Mouse (Mus musculus) lung, postnatal 0 days (tissue): ENCODE measurements around the gene Cplx1. TPM values are rescaled to one million over a fixed set of nuclear protein-coding genes. Genes with fewer than 3 reads are reported as not detected.

Experiments used
- ATAC-seq: fragments of 200-750 bp; cut with Nextera tagmentation; 2 replicates; pipeline ENCODE4 v1.8.0; 2017; ENCODE audit warnings: moderate library complexity
- DNase-seq: peaks from one replicate; pipeline ENCODE4 v3.0.0-alpha.2; 2016; ENCODE audit warnings: low spot score
- H3K27ac ChIP-seq: fragments of 300-500 bp; sonication (generic); 2 replicates; pipeline ENCODE4 v1.5.1; 2014; ENCODE audit warnings: antibody characterized with exemption, mild to moderate bottlenecking, low read length, mixed read lengths
- H3K27me3 ChIP-seq: fragments of 300-500 bp; sonication (generic); replicated peaks from 2 replicates; pipeline ENCODE4 v1.6.1; 2014; ENCODE audit warnings: low read length, mixed read lengths; ENCODE audit not compliant: insufficient read depth
- H3K36me3 ChIP-seq: fragments of 300-500 bp; sonication (generic); 2 replicates; pipeline ENCODE4 v1.6.1; 2014; ENCODE audit warnings: low read length, mixed read lengths; ENCODE audit not compliant: insufficient read depth
- H3K4me1 ChIP-seq: fragments of 300-500 bp; sonication (generic); 2 replicates; pipeline ENCODE4 v1.6.1; 2014; ENCODE audit warnings: antibody characterized with exemption, low read depth, low read length, mixed read lengths; ENCODE audit not compliant: insufficient read depth
- H3K4me2 ChIP-seq: fragments of 300-500 bp; sonication (generic); replicated peaks from 2 replicates; pipeline ENCODE4 v1.6.1; 2014; ENCODE audit warnings: low read depth, mild to moderate bottlenecking, low read length, moderate library complexity, mixed read lengths
- H3K4me3 ChIP-seq: fragments of 300-500 bp; sonication (generic); 2 replicates; pipeline ENCODE4 v1.5.1; 2014; ENCODE audit warnings: low read depth, low read length
- H3K9ac ChIP-seq: fragments of 300-500 bp; sonication (generic); replicated peaks from 2 replicates; pipeline ENCODE4 v1.6.1; 2014; ENCODE audit warnings: low read depth, mild to moderate bottlenecking
- H3K9me3 ChIP-seq: fragments of 300-500 bp; sonication (generic); 2 replicates; pipeline ENCODE4 v1.6.1; 2016; ENCODE audit warnings: low read length, mixed read lengths
- CTCF ChIP-seq: IDR thresholded peaks from 2 replicates; pipeline ENCODE4 v1.5.1; 2016; ENCODE audit warnings: antibody characterized with exemption, mild to moderate bottlenecking
- EP300 ChIP-seq: IDR thresholded peaks from 2 replicates; pipeline ENCODE4 v1.6.1; 2016; ENCODE audit warnings: antibody characterized with exemption, mild to moderate bottlenecking, control low read depth
- WGBS: fragments of 180-500 bp; shearing (Covaris S2); extraction: QIAGEN DNeasy Blood & Tissue Kit; methylation state at CpG from one replicate; pipeline ENCODE4 v1.1.7; 2014; 5-methylcytosine and 5-hydroxymethylcytosine counted together
- polyA plus RNA-seq: library from polyadenylated mRNA; unstranded; fragments of >200 nt; fragmentation: Nextera tagmentation; extraction: Ambion mirVana; gene quantifications from 2 replicates; pipeline ENCODE4 v1.2.1, GENCODE M21; 2015

The Cplx1 gene
- polyA plus RNA-seq, 1 experiment from 2014 or later: 0.16 TPM

GRCm38 (mm10) chr5:108547636-108548035 is 2.2 kb downstream of the Cplx1 start:
- no peak for ATAC-seq
- H3K9ac ChIP-seq: no peak overlapping the region
- WGBS: 79% methylated on average over 5 of the region's 5 CpGs

DNA sequence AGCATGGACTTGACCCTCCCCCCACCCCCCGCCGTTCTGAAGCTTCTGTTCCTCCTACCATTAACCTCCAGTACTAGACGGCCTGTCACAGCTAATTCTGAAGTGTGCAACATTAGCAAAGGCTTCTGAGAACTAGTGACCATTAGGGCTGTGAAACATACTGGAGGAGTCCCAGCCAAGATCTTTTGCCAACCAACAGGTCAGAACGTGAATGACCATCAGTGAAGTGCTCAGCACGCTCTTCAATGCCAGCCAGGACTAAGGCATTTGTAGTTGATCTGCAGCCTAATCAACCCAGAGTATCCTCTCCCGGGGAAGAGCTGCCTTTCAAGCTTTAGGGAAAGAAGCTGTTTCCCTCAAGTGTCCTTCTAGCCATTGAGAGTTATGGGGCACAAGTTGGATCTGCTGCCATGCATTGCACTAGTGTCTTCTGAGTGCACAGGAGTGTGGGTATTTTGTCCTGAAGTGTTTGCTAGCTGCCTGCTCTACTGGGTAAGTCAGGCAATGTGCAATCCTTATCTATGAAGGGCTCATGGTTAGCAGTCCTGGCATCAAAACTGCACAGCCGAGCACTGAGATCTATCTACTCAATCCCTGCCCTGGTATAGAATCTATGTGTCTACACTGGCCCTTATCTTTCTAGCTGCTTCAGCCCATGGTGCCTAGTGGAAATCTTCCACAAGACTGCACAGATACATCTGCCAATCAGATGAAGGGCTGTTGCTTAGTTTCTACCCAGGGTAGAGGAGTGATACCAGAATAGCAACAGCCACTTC is 6.1 kb downstream of the Cplx1 start:
- H3K36me3 ChIP-seq: no peaks in the 10 kb centered on the region
- no peaks in the 10 kb centered on the region for H3K27me3 ChIP-seq
- DNase-seq: no peak
- WGBS: 53% methylated on average over 7 of the region's 7 CpGs
- H3K4me1 ChIP-seq: no peaks in the 10 kb centered on the region
- TF ChIP-seq EP300 (no peak), CTCF (no peak)
- no peak overlapping the region for H3K4me3 ChIP-seq
- H3K4me2 ChIP-seq: no peak overlapping the region
- ATAC-seq: no peak
- no peaks in the 10 kb centered on the region for H3K9me3 ChIP-seq
- H3K9ac ChIP-seq: no peak overlapping the region
- no peak overlapping the region for H3K27ac ChIP-seq

More at GRCm38 (mm10) chr5:108547636-108548035, 2.2 kb downstream of the Cplx1 start:
- Histone ChIP-seq H3K4me1 (no peaks in the 10 kb centered on the region), H3K27me3 (peaks cover 10% of the 10 kb centered on the region; the same call in 1 of the 2 replicates), H3K36me3 (no peaks in the 10 kb centered on the region), H3K9me3 (no peaks in the 10 kb centered on the region), H3K4me2 (no peak overlapping the region), H3K4me3 (no peak overlapping the region), H3K27ac (no peak overlapping the region)
- no peak for DNase-seq
- TF ChIP-seq CTCF: no peak

GRCm38 (mm10) chr5:108534188-108534587 is 15.6 kb downstream of the Cplx1 start:
- H3K27me3 ChIP-seq: no peaks in the 10 kb centered on the region
- DNase-seq (no peak), ATAC-seq (no peak)
- H3K9ac ChIP-seq: no peak overlapping the region
- 91% methylated on average over 2 of the region's 2 CpGs for WGBS
- H3K27ac ChIP-seq: no peak overlapping the region
- no peaks in the 10 kb centered on the region for H3K9me3 ChIP-seq
- TF ChIP-seq CTCF: no peak
- no peak for TF ChIP-seq EP300
- no peaks in the 10 kb centered on the region for H3K4me1 ChIP-seq
- no peak overlapping the region for H3K4me3 ChIP-seq
- no peak overlapping the region for H3K4me2 ChIP-seq
- H3K36me3 ChIP-seq: no peaks in the 10 kb centered on the region

GRCm38 (mm10) chr5:108522597-108522996 is 27.2 kb downstream of the Cplx1 start:
- Histone ChIP-seq H3K36me3 (no peaks in the 10 kb centered on the region), H3K4me2 (no peak overlapping the region), H3K4me1 (no peaks in the 10 kb centered on the region), H3K9ac (no peak overlapping the region), H3K27ac (no peak overlapping the region), H3K9me3 (no peaks in the 10 kb centered on the region), H3K4me3 (no peak overlapping the region), H3K27me3 (no peaks in the 10 kb centered on the region)
- no peak for ATAC-seq
- WGBS: 70% methylated on average over 3 of the region's 3 CpGs
- TF ChIP-seq CTCF (no peak), EP300 (no peak)
- DNase-seq: no peak

DNA sequence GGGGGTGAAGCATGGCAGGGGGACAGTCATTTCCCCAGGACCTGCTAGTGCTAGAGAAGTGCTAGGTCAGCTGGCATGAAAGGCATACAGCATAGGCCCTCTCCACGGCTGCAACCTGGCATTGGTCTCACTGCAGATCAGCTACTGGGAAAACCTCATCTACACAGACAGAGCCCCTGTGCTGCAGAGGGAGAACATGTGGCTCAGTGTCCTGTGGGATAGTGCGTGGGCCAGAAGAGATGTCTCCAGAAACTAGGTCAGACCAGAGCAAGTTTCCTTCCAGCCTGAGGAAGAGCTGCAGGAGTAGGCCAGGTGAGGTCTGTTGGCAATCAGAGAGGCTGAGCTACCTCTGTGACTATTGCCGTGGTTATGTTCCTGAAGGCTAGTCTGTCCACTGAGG is 27.9 kb downstream of the Cplx1 start:
- Histone ChIP-seq H3K27me3 (no peaks in the 10 kb centered on the region), H3K9me3 (no peaks in the 10 kb centered on the region), H3K9ac (no peak overlapping the region), H3K36me3 (no peaks in the 10 kb centered on the region), H3K4me2 (no peak overlapping the region), H3K4me3 (no peak overlapping the region), H3K4me1 (no peaks in the 10 kb centered on the region), H3K27ac (no peak overlapping the region)
- DNase-seq (no peak), ATAC-seq (no peak)
- WGBS: 74% methylated on average over 3 of the region's 3 CpGs
- TF ChIP-seq CTCF (no peak), EP300 (no peak)

DNA sequence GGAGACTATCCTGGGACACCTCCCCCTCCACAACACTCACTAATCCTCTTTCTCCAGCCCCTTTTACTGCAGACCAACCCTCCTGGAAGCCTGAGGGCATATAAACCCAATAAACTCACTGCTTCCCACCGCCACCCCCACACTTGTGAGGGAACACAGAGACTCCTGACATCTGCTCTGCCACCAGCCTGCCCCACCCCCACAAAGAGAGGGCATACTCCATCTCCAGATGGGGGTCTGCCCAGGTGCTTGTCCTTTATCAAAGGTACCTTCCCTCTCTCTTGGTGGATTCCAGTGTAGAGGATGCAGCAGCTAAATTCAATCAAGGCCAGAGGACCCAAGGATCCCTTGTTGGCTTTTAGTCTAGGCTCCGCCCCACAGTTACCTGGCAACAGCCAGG is 28.8 kb downstream of the Cplx1 start:
- WGBS: 54% methylated on average over 2 of the region's 2 CpGs
- H3K9me3 ChIP-seq: no peaks in the 10 kb centered on the region
- no peaks in the 10 kb centered on the region for H3K4me1 ChIP-seq
- H3K4me2 ChIP-seq: no peak overlapping the region
- no peaks in the 10 kb centered on the region for H3K27me3 ChIP-seq
- DNase-seq (no peak), ATAC-seq (no peak)
- TF ChIP-seq CTCF (no peak), EP300 (no peak)
- H3K36me3 ChIP-seq: no peaks in the 10 kb centered on the region
- H3K27ac ChIP-seq: no peak overlapping the region
- no peak overlapping the region for H3K9ac ChIP-seq
- no peak overlapping the region for H3K4me3 ChIP-seq

DNA sequence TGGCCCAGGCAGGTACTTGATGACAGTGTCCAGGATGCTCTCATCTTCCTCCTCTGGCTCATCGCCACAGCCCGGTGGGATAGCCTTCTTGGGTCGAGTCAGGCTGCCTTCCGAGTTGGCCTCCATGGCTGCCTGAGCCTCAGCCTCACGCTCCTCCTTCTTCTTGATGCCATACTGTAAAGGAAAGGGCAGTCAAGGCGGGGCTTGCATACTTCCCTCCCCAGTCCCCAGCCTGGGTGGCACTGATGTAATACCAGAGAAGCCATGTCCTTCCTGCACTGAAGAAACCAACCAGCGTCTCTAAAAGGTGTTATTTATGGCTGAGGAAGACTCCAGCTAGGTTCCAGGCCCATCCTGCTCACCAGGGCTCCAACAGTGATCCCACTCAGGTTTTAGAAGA is 29.7 kb downstream of the Cplx1 start:
- DNase-seq: no peak
- no peaks in the 10 kb centered on the region for H3K4me1 ChIP-seq
- H3K4me2 ChIP-seq: no peak overlapping the region
- TF ChIP-seq CTCF: no peak
- TF ChIP-seq EP300: no peak
- H3K9ac ChIP-seq: no peak overlapping the region
- WGBS: 73% methylated on average over 7 of the region's 7 CpGs
- no peaks in the 10 kb centered on the region for H3K9me3 ChIP-seq
- H3K27ac ChIP-seq: no peak overlapping the region
- H3K4me3 ChIP-seq: no peak overlapping the region
- H3K36me3 ChIP-seq: no peaks in the 10 kb centered on the region
- H3K27me3 ChIP-seq: no peaks in the 10 kb centered on the region
- no peak for ATAC-seq
